Mouse (Mus musculus): ENCODE data around the gene Kcnk12. TPM values are rescaled to one million over a fixed set of nuclear protein-coding genes. Genes with fewer than 3 reads are reported as not detected.

Gene Kcnk12
- total and polyA plus RNA-seq, 2 experiments = 0.07 TPM; not detected in 1

DNA sequence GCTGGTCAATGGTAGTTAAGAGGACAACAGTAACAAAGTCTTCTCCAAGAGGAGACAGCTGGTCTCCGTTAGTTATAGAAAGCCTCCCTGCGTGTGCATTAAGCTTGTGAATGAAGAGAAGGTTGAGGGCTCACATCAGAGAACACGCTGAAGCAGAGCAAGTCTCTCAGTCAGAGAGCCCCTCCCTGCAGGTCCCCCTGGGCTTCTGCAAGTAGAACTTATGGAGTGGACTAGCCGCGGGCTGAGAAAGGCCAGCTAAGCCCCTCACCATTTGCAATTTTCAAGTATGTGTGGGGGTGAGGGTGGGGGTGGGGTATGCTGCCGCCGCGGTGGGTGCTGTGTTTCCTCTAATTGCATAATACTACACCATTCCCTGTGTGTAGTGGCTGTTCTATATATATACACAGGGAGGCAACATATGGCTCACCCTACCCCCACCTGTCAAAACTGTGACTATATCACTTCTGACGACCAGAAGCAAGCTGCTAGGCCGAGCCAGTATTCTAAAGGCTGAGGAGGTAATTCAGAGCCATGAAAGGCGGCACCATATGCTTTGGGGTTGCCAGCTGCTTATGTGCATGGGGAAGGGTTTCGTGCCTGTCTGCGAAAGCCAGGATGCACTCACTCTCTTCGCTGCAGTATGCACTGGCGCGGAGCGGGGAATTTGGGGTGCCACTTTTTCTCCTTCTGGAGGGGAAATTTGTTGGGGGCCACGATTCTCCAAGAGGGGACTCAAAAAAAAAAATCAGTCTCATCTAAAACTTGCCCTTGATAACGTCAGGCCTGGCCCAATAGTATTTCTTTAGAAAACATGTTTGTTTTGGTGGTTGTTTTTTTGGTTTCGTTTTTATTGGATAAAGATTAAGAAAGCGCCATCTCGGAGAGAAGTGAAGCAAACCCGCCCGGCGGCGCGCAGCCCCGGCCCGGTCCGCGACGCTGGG lies 52.5 kb downstream of the Kcnk12 start:
- no peaks in the 10 kb centered on the region for H3K79me2 ChIP-seq (ENCODE audit: control insufficient read depth, insufficient read depth, low read length)

DNA sequence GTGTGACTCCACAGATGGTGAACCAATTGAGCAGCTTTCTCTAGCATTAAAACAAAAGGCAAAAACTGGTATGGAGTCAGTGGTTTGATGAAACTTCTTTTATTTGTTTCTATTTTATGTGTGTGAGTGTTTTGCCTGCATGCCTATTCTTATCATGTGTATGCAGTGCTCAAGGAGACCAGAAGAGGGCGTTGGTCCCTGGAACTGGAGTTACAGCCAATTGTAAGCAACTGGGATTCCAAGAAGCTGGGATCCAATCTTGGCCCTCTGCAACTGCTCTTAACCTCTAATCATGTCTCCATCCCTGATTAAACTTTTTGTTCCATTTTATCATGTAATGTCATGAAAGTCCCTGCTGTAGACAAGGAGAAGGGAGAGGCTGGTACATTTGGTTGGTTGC lies 58.0 kb downstream of the Kcnk12 start:
- Histone ChIP-seq H3K79me2 (ENCODE audit: control insufficient read depth, insufficient read depth, low read length) (no peaks in the 10 kb centered on the region), H3K27me3 (ENCODE audit: control insufficient read depth, insufficient read depth, low read length) (no peaks in the 10 kb centered on the region), H3K27ac (replicated peaks; ENCODE audit: insufficient read depth, low read depth, low read length) (no peak overlapping the region), H3K4me3 (ENCODE audit: insufficient read depth, low read depth, low read length) (no peak overlapping the region), H3K9ac (ENCODE audit: low read depth, low read length) (no peak overlapping the region), H3K36me3 (ENCODE audit: control insufficient read depth, insufficient read depth, low read length) (no peaks in the 10 kb centered on the region), H3K4me1 (ENCODE audit: control insufficient read depth, insufficient read depth, low read length) (no peaks in the 10 kb centered on the region)
- no peak for TF ChIP-seq POLR2A (IDR thresholded peaks at IDR 0.05; ENCODE audit: extremely low read depth, insufficient read depth, low read length)
- no peak for TF ChIP-seq CTCF (IDR thresholded peaks at IDR 0.05; ENCODE audit: low read depth, low read length)
- 28% methylated on average over 1 of the region's 1 CpGs for WGBS
- DNase-seq (ENCODE audit: extremely low read depth, low read depth, low spot score) = no peak

More for the DNA sequence above, 52.5 kb downstream of the Kcnk12 start:
- no peak for TF ChIP-seq POLR2A (IDR thresholded peaks at IDR 0.05; ENCODE audit: extremely low read depth, insufficient read depth, low read length)
- TF ChIP-seq CTCF (IDR thresholded peaks at IDR 0.05; ENCODE audit: low read depth, low read length) = no peak
- peaks cover 6% of the 10 kb centered on the region; the same call in 1 of the 2 replicates for H3K4me1 ChIP-seq (ENCODE audit: control insufficient read depth, insufficient read depth, low read length)
- H3K27me3 ChIP-seq (ENCODE audit: control insufficient read depth, insufficient read depth, low read length) = peaks cover 14% of the 10 kb centered on the region
- H3K36me3 ChIP-seq (ENCODE audit: control insufficient read depth, insufficient read depth, low read length) = no peaks in the 10 kb centered on the region
- no peak overlapping the region; the same call in 1 of the 2 replicates for H3K9ac ChIP-seq (ENCODE audit: low read depth, low read length)
- DNase-seq (ENCODE audit: extremely low read depth, low read depth, low spot score) = no peak
- H3K4me3 ChIP-seq (ENCODE audit: insufficient read depth, low read depth, low read length) = peak overlapping the region; percentile 76; the same call in 1 of the 2 replicates
- WGBS = 15% methylated on average over 32 of the region's 32 CpGs
- H3K27ac ChIP-seq (replicated peaks; ENCODE audit: insufficient read depth, low read depth, low read length) = no peak overlapping the region

DNA sequence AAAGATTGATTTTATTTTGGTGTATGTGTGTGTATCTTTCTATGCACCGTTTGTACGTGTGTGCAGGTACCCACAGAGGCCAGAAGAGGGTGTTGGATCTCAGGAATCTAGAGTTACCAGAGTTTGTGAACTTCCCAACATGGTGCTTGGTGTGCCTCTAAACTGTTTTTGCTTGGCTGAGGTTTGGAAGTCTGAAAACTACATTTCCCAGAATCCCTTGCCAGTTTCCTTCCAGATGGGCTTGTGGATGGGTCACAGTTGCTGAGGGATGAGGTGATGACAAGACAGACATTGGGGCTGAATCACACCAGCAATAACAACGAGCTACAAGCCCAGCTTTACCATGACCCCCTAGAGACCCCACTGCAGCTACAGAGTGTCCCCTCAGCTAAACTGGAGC lies 60.6 kb downstream of the Kcnk12 start:
- Histone ChIP-seq H3K27me3 (ENCODE audit: control insufficient read depth, insufficient read depth, low read length) (no peaks in the 10 kb centered on the region), H3K4me1 (ENCODE audit: control insufficient read depth, insufficient read depth, low read length) (no peaks in the 10 kb centered on the region), H3K27ac (replicated peaks; ENCODE audit: insufficient read depth, low read depth, low read length) (no peak overlapping the region), H3K36me3 (ENCODE audit: control insufficient read depth, insufficient read depth, low read length) (no peaks in the 10 kb centered on the region), H3K79me2 (ENCODE audit: control insufficient read depth, insufficient read depth, low read length) (no peaks in the 10 kb centered on the region), H3K4me3 (ENCODE audit: insufficient read depth, low read depth, low read length) (no peak overlapping the region), H3K9ac (ENCODE audit: low read depth, low read length) (no peak overlapping the region)
- DNase-seq (ENCODE audit: extremely low read depth, low read depth, low spot score) = no peak
- 88% methylated on average over 3 of the region's 3 CpGs for WGBS
- TF ChIP-seq CTCF (IDR thresholded peaks at IDR 0.05; ENCODE audit: low read depth, low read length) (no peak), POLR2A (IDR thresholded peaks at IDR 0.05; ENCODE audit: extremely low read depth, insufficient read depth, low read length) (no peak)

DNA sequence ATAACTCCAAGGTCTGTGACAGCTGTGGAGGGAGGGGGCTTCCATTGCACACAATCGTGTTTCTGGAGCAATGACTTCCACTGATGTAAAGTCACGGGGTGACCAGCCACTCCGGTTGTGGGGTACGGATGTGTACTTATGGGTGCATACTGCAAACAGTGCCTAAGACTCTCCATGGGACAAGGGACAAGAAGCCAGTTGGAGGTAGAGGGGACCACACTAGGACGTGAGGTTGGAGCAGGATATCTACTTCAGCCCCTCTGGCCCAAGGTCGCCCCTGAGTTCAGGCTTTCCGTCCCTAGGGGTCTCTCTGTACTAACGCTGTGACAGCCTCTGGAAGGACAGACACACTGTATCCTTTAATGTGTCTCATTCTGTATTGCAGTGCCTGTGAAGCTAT lies 63.3 kb downstream of the Kcnk12 start:
- Histone ChIP-seq H3K36me3 (ENCODE audit: control insufficient read depth, insufficient read depth, low read length) (no peaks in the 10 kb centered on the region), H3K27ac (replicated peaks; ENCODE audit: insufficient read depth, low read depth, low read length) (no peak overlapping the region), H3K4me1 (ENCODE audit: control insufficient read depth, insufficient read depth, low read length) (no peaks in the 10 kb centered on the region), H3K27me3 (ENCODE audit: control insufficient read depth, insufficient read depth, low read length) (no peaks in the 10 kb centered on the region), H3K4me3 (ENCODE audit: insufficient read depth, low read depth, low read length) (no peak overlapping the region), H3K79me2 (ENCODE audit: control insufficient read depth, insufficient read depth, low read length) (no peaks in the 10 kb centered on the region), H3K9ac (ENCODE audit: low read depth, low read length) (no peak overlapping the region)
- TF ChIP-seq CTCF (IDR thresholded peaks at IDR 0.05; ENCODE audit: low read depth, low read length) (no peak), POLR2A (IDR thresholded peaks at IDR 0.05; ENCODE audit: extremely low read depth, insufficient read depth, low read length) (no peak)
- WGBS = 88% methylated on average over 8 of the region's 8 CpGs
- no peak for DNase-seq (ENCODE audit: extremely low read depth, low read depth, low spot score)

DNA sequence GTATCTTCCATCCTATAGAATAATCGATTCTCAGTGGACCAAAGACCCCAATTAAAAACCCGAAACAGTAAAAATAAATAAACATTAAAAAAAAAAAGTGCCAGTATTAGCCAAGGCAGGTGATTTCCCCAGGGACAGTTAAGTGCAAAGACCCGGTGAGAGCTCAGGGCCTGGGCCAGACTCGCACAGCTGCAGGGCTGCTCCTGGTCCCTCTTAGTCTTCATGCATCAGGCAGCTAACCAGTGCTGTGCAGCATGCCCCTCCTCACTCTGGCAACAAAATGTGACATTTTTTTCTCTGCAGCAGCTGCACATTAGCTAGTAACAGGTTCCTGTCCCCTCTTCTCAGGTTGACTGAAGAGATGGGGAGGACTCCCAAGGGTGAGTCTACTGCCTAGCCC lies 65.8 kb downstream of the Kcnk12 start:
- Histone ChIP-seq H3K27me3 (ENCODE audit: control insufficient read depth, insufficient read depth, low read length) (no peaks in the 10 kb centered on the region), H3K9ac (ENCODE audit: low read depth, low read length) (no peak overlapping the region), H3K27ac (replicated peaks; ENCODE audit: insufficient read depth, low read depth, low read length) (no peak overlapping the region), H3K36me3 (ENCODE audit: control insufficient read depth, insufficient read depth, low read length) (no peaks in the 10 kb centered on the region), H3K4me1 (ENCODE audit: control insufficient read depth, insufficient read depth, low read length) (no peaks in the 10 kb centered on the region), H3K4me3 (ENCODE audit: insufficient read depth, low read depth, low read length) (no peak overlapping the region), H3K79me2 (ENCODE audit: control insufficient read depth, insufficient read depth, low read length) (no peaks in the 10 kb centered on the region)
- no peak for DNase-seq (ENCODE audit: extremely low read depth, low read depth, low spot score)
- no peak for TF ChIP-seq POLR2A (IDR thresholded peaks at IDR 0.05; ENCODE audit: extremely low read depth, insufficient read depth, low read length)
- TF ChIP-seq CTCF (IDR thresholded peaks at IDR 0.05; ENCODE audit: low read depth, low read length) = no peak
- 81% methylated on average over 4 of the region's 4 CpGs for WGBS
